Mouse (Mus musculus) CH12.LX (cell line): ENCODE measurements around the gene Kmt5a.

Experiments used
- CTCF ChIP-seq, 2 experiments: IDR thresholded peaks in 1 of 2; conservative IDR thresholded peaks in 1 of 2; 2 replicates each; pipeline ENCODE4 v1.5.1; 2011 to 2012; ENCODE audit warnings: low read depth in 2 of 2, low read length in 2 of 2, improper control_type of control experiment in 1 of 2, inconsistent platforms in 1 of 2, mild to moderate bottlenecking in 1 of 2, moderate library complexity in 1 of 2
- ZNF384 ChIP-seq: IDR thresholded peaks from 2 replicates; pipeline ENCODE4 v1.6.1; 2012; ENCODE audit warnings: low read depth, low read length, improper control_type of control experiment, inconsistent platforms

- TF ChIP-seq ZNF384 (no peak), CTCF (conservative IDR thresholded peaks at IDR 0.05 in 1 of 2, IDR thresholded peaks at IDR 0.05 in 1 of 2; ENCODE audit: low read depth in 2 of 2, low read length in 2 of 2) (no peak)
These were observed 28.6 kb downstream of the Kmt5a start for GRCm38 (mm10) chr5:124468365-124468764.
